Mouse (Mus musculus) ES-Bruce4 (cell line): ENCODE results near the gene Smap2.

ENCODE experiments used
- CTCF ChIP-seq: IDR thresholded peaks from one replicate; pipeline ENCODE4 v1.8.1; 2011; ENCODE audit warnings: low read depth, low read length
- EP300 ChIP-seq: IDR thresholded peaks from 2 replicates; pipeline ENCODE4 v1.6.1; 2011; ENCODE audit warnings: low read depth, low read length; ENCODE audit not compliant: insufficient read depth
- POLR2A ChIP-seq: IDR thresholded peaks from one replicate; pipeline ENCODE4 v1.8.1; 2011; ENCODE audit warnings: low read length; ENCODE audit not compliant: insufficient read depth

DNA sequence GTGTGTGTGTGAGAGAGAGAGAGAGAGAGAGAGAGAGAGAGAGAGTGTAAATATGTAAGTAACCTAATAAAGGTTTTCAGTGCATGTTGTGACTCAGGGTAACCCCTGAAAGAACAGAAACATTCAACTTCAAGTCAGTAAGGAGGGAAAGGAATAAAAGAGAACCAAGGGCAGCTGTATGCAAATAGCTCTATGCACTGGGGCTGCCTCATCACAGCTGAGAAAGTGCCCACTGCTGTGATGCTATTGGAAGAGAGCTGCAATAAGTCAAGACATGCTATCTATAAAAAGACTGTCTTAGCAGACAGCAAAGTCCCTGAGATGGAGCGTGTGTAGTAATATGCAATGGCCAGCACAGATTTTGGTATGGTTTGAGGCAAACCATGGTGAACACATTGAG is 63.4 kb downstream of the Smap2 start:
- TF ChIP-seq CTCF (no peak), POLR2A (no peak), EP300 (no peak)
